Mouse (Mus musculus) right cerebral cortex, adult 2 months (tissue): ENCODE measurements around the gene Ccp110.

Experiments used
- DNase-seq, 2 experiments: peaks; one replicate each; pipeline ENCODE4 v3.0.0; 2021 to 2022; ENCODE audit warnings: low spot score in 2 of 2

Gene Ccp110

GRCm38 (mm10) chr7:118712228-118713173 lies at the start of gene Ccp110:
TSS of gene Ccp110 (plus strand) at chr7:118712552.
- DNase-seq = peak; percentile 96

GRCm38 (mm10) chr7:118667773-118668172 lies 44.6 kb upstream of the Ccp110 start:
- DNase-seq = no peak

- no peak for DNase-seq
Measured at GRCm38 (mm10) chr7:118670142-118670541, 42.2 kb upstream of the Ccp110 start.

GRCm38 (mm10) chr7:118676826-118677225 lies 35.5 kb upstream of the Ccp110 start:
- DNase-seq = no peak

GRCm38 (mm10) chr7:118688199-118688598 lies 24.2 kb upstream of the Ccp110 start:
- peak; percentile 93 to 94 for DNase-seq

- no peak for DNase-seq
Measured at GRCm38 (mm10) chr7:118689088-118689487, 23.3 kb upstream of the Ccp110 start.

- DNase-seq = peak in 1 of 2 experiments; percentile 42
Measured at GRCm38 (mm10) chr7:118691287-118691686, 21.1 kb upstream of the Ccp110 start.

GRCm38 (mm10) chr7:118696146-118696545 lies 16.2 kb upstream of the Ccp110 start:
- no peak for DNase-seq

GRCm38 (mm10) chr7:118697168-118697567 lies 15.2 kb upstream of the Ccp110 start:
- DNase-seq = no peak

GRCm38 (mm10) chr7:118698882-118699281 lies 13.5 kb upstream of the Ccp110 start:
- no peak for DNase-seq

GRCm38 (mm10) chr7:118703144-118703561 lies 9.2 kb upstream of the Ccp110 start:
- DNase-seq = no peak

GRCm38 (mm10) chr7:118704001-118704850 lies 8.1 kb upstream of the Ccp110 start:
- DNase-seq = no peak

GRCm38 (mm10) chr7:118705101-118705961 lies 7.0 kb upstream of the Ccp110 start, which contains the start of gene Gde1:
TSS of gene Gde1 (minus strand) at chr7:118705778.
- peak; percentile 93 to 94 for DNase-seq

GRCm38 (mm10) chr7:118706051-118706450 lies 6.3 kb upstream of the Ccp110 start:
- no peak for DNase-seq

- DNase-seq = no peak
Measured at GRCm38 (mm10) chr7:118706488-118706887, 5.9 kb upstream of the Ccp110 start.

- no peak for DNase-seq
Measured at GRCm38 (mm10) chr7:118707216-118707615, 5.1 kb upstream of the Ccp110 start.

- DNase-seq = no peak
Measured at GRCm38 (mm10) chr7:118708002-118708401, 4.3 kb upstream of the Ccp110 start.

GRCm38 (mm10) chr7:118710776-118711175 lies 1.6 kb upstream of the Ccp110 start:
- DNase-seq = no peak

GRCm38 (mm10) chr7:118714873-118715272 lies 2.5 kb downstream of the Ccp110 start:
- DNase-seq = no peak

GRCm38 (mm10) chr7:118718066-118718465 lies 5.7 kb downstream of the Ccp110 start:
- no peak for DNase-seq

GRCm38 (mm10) chr7:118723927-118724326 lies 11.6 kb downstream of the Ccp110 start:
- no peak for DNase-seq
